Mouse (Mus musculus): ENCODE measurements around the gene Nhlrc2. TPM values are rescaled to one million over a fixed set of nuclear protein-coding genes. Genes with fewer than 3 reads are reported as not detected.

Nhlrc2 gene
- polyA plus RNA-seq, 1 experiment from 2014 or later: 8.9 TPM

Other genes starting within 250 kb of the Nhlrc2 start
- 0.17 and 0.24 TPM in 2 replicates for gene Nrap, start 158.2 kb upstream of the Nhlrc2 start, polyA plus RNA-seq (2014; fragmentation: Nextera tagmentation; extraction: Ambion mirVana)
- gene Casp7, start 151.1 kb upstream of the Nhlrc2 start, polyA plus RNA-seq (2014; fragmentation: Nextera tagmentation; extraction: Ambion mirVana): 18.4 and 18.5 TPM in 2 replicates
- gene Plekhs1, start 86.6 kb upstream of the Nhlrc2 start, polyA plus RNA-seq (2014; fragmentation: Nextera tagmentation; extraction: Ambion mirVana): 0.08 and 0.21 TPM in 2 replicates
- 10.4 and 11.8 TPM in 2 replicates for gene Dclre1a, start within 50 bp of the Nhlrc2 start, polyA plus RNA-seq (2014; fragmentation: Nextera tagmentation; extraction: Ambion mirVana)
- 1.4 and 1.8 TPM in 2 replicates for gene Adrb1, start 173.9 kb downstream of the Nhlrc2 start, polyA plus RNA-seq (2014; fragmentation: Nextera tagmentation; extraction: Ambion mirVana)

Data from hindbrain, embryonic 14.5 days (tissue).